In genomic region chr1:189688388-189688750, GRCm38 (mm10) we compare ENCODE assay signal across 8 mouse cellular contexts. TPM values are rescaled to one million over a fixed set of nuclear protein-coding genes. Genes with fewer than 3 reads are reported as not detected.
A peak's percentile ranks its signal among the peaks of the same experiment; 100 is the strongest.
DNase-seq lines count a peak whose midpoint lies in the region; ATAC-seq and TF ChIP-seq lines count a peak whose summit lies in the region.

No protein-coding gene starts in this region.

- no peaks in the 10 kb centered on the region for H3K27me3 ChIP-seq in spleen, adult 2 months (ENCODE audit: control insufficient read depth, insufficient read depth, low read length)
- H3K27me3 ChIP-seq in limb, embryonic 14.5 days (ENCODE audit: control insufficient read depth, insufficient read depth, low read length): no peaks in the 10 kb centered on the region
- H3K27me3 ChIP-seq in stomach, embryonic 15.5 days (replicated peaks): no peaks in the 10 kb centered on the region

- under 1% methylated on average over 15 of the region's 15 CpGs for WGBS in spleen, adult 2 months
- 3% methylated on average over 15 of the region's 15 CpGs for WGBS in limb, embryonic 14.5 days
- WGBS in stomach, embryonic 15.5 days: 3% methylated on average over 11 of the region's 15 CpGs

- H3K4me3 ChIP-seq in spleen, adult 2 months (ENCODE audit: extremely low read depth, insufficient read depth, insufficient read length): peak overlapping the region; percentile 66
- H3K4me3 ChIP-seq in limb, embryonic 14.5 days (replicated peaks; ENCODE audit: low read length): peak overlapping the region; percentile 73
- H3K4me3 ChIP-seq in stomach, embryonic 15.5 days (replicated peaks): peak overlapping the region; percentile 84

- peak overlapping the region; percentile 88 for H3K4me2 ChIP-seq in limb, embryonic 14.5 days (replicated peaks; ENCODE audit: low read depth, low read length, severe bottlenecking)
- peak overlapping the region; percentile 64 for H3K4me2 ChIP-seq in stomach, embryonic 15.5 days

- DNase-seq in frontal cortex, adult 2 months (ENCODE audit: extremely low spot score in 1 of 2, low spot score in 1 of 2): no peak
- no peak for DNase-seq in spleen, adult 2 months (ENCODE audit: low read depth in 1 of 2, low spot score in 2 of 2)
- no peak for DNase-seq in spleen, adult 12 weeks (ENCODE audit: low spot score)
- DNase-seq in limb, embryonic 14.5 days (ENCODE audit: low spot score): no peak
- DNase-seq in left cerebral cortex, adult 18-20 months (ENCODE audit: low spot score in 2 of 2): no peak
- no peak for DNase-seq in urinary bladder, adult 2 months (ENCODE audit: low spot score)

- peak overlapping the region; percentile 50; the same call in 1 of the 2 replicates for H3K9ac ChIP-seq in limb, embryonic 14.5 days (ENCODE audit: low read depth, low read length, severe bottlenecking)
- H3K9ac ChIP-seq in stomach, embryonic 15.5 days: no peak overlapping the region; the same call in 1 of the 2 replicates

- no peak overlapping the region for H3K27ac ChIP-seq in spleen, adult 2 months (ENCODE audit: insufficient read depth, low read length)
- H3K27ac ChIP-seq in limb, embryonic 14.5 days (replicated peaks; ENCODE audit: low read depth, low read length): no peak overlapping the region
- peak overlapping the region; percentile 22; the same call in 1 of the 2 replicates for H3K27ac ChIP-seq in stomach, embryonic 15.5 days

- no peaks in the 10 kb centered on the region for H3K9me3 ChIP-seq in limb, embryonic 14.5 days (ENCODE audit: control insufficient read depth, low read length)
- H3K9me3 ChIP-seq in stomach, embryonic 15.5 days: no peaks in the 10 kb centered on the region

- peak; percentile 25 for ATAC-seq in frontal cortex, adult (ENCODE audit: low TSS enrichment)
- peak; percentile 28; the same call in 1 of the 2 replicates for ATAC-seq in limb, embryonic 14.5 days (ENCODE audit: low FRiP score, low read depth)
- no peak for ATAC-seq in stomach, embryonic 15.5 days (ENCODE audit: insufficient read depth, low FRiP score, low read depth)

- no peak for TF ChIP-seq POLR2A in spleen, adult 2 months (IDR thresholded peaks at IDR 0.05; ENCODE audit: low read depth, low read length)
- no peak for TF ChIP-seq POLR2A in limb, embryonic 14.5 days (IDR thresholded peaks at IDR 0.05; ENCODE audit: borderline replicate concordance, extremely low read depth, insufficient read depth, insufficient read length)

- TF ChIP-seq CTCF in spleen, adult 2 months (IDR thresholded peaks at IDR 0.05; ENCODE audit: extremely low read depth, insufficient read depth, insufficient read length, insufficient replicate concordance): no peak

- no peaks in the 10 kb centered on the region for H3K36me3 ChIP-seq in spleen, adult 2 months (ENCODE audit: control insufficient read depth, insufficient read depth, low read length)
- peaks cover 15% of the 10 kb centered on the region for H3K36me3 ChIP-seq in limb, embryonic 14.5 days (ENCODE audit: control insufficient read depth, insufficient read depth, low read length)
- peaks cover 12% of the 10 kb centered on the region for H3K36me3 ChIP-seq in stomach, embryonic 15.5 days

- peaks cover 3% of the 10 kb centered on the region for H3K4me1 ChIP-seq in spleen, adult 2 months (ENCODE audit: control insufficient read depth, insufficient read depth, insufficient read length)
- H3K4me1 ChIP-seq in limb, embryonic 14.5 days (ENCODE audit: control insufficient read depth, insufficient read depth, low read length): peaks cover 15% of the 10 kb centered on the region
- peaks cover 20% of the 10 kb centered on the region for H3K4me1 ChIP-seq in stomach, embryonic 15.5 days

RNA-seq across cellular contexts. Expression of gene Cenpf, which starts 0.5 kb away (rescaled TPM):
- 0.23 and 0.24 TPM in 2 replicates for polyA plus RNA-seq in frontal cortex, adult 2 months (2012; rRNA removed)
- polyA plus RNA-seq in spleen, adult 2 months (2012; rRNA removed): 0.58 and 1.7 TPM in 2 replicates
- 13.8 and 16.1 TPM in 2 replicates for polyA plus RNA-seq in limb, embryonic 14.5 days (2012; rRNA removed)
- 58.8 and 69.2 TPM in 2 replicates for polyA plus RNA-seq in limb, embryonic 14.5 days (2014; fragmentation: Nextera tagmentation; extraction: Ambion mirVana)
- 72.1 and 78.4 TPM in 2 replicates for polyA plus RNA-seq in stomach, embryonic 15.5 days (2015; fragmentation: Nextera tagmentation; extraction: Ambion mirVana)
- under 1 TPM; 0.09 to 0.46 TPM for total RNA-seq in left cerebral cortex, adult 18-20 months (2021)
- polyA plus RNA-seq in urinary bladder, adult 2 months (2012; rRNA removed): 0.40 and 0.65 TPM in 2 replicates

RNA-seq across cellular contexts. Expression of gene Ptpn14, which starts 39.7 kb away (rescaled TPM):
- polyA plus RNA-seq in frontal cortex, adult 2 months (2012; rRNA removed): 6.4 and 6.8 TPM in 2 replicates
- polyA plus RNA-seq in spleen, adult 2 months (2012; rRNA removed): 7.1 and 11.2 TPM in 2 replicates
- polyA plus RNA-seq in limb, embryonic 14.5 days (2012; rRNA removed): 21.8 and 25.1 TPM in 2 replicates
- polyA plus RNA-seq in limb, embryonic 14.5 days (2014; fragmentation: Nextera tagmentation; extraction: Ambion mirVana): 16.1 and 16.4 TPM in 2 replicates
- 7.6 and 10.0 TPM in 2 replicates for polyA plus RNA-seq in stomach, embryonic 15.5 days (2015; fragmentation: Nextera tagmentation; extraction: Ambion mirVana)
- total RNA-seq in left cerebral cortex, adult 18-20 months (2021): 10 to 100 TPM; 12.8 to 14.8 TPM
- polyA plus RNA-seq in urinary bladder, adult 2 months (2012; rRNA removed): 12.2 and 16.3 TPM in 2 replicates
